Mouse (Mus musculus) embryonic facial prominence, embryonic 12.5 days (tissue): Measurements from ENCODE around the gene Mfsd1. TPM values are rescaled to one million over a fixed set of nuclear protein-coding genes. Genes with fewer than 3 reads are reported as not detected.

Experiments used
- ATAC-seq: fragments of 200-750 bp; cut with Nextera tagmentation; 2 replicates; pipeline ENCODE4 v1.8.0; 2017; ENCODE audit not compliant: insufficient number of reproducible peaks, insufficient read depth, low FRiP score, low TSS enrichment
- H3K27ac ChIP-seq: fragments of 300-500 bp; sonication (generic); 2 replicates; pipeline ENCODE4 v1.5.1; 2016; ENCODE audit warnings: mild to moderate bottlenecking
- H3K27me3 ChIP-seq: fragments of 300-500 bp; sonication (generic); 2 replicates; pipeline ENCODE4 v1.6.1; 2016; ENCODE audit warnings: mild to moderate bottlenecking, moderate library complexity
- H3K36me3 ChIP-seq: fragments of 300-500 bp; sonication (generic); 2 replicates; pipeline ENCODE4 v1.6.1; 2016; ENCODE audit warnings: mild to moderate bottlenecking
- H3K4me1 ChIP-seq: fragments of 300-500 bp; sonication (generic); 2 replicates; pipeline ENCODE4 v1.6.1; 2016
- H3K4me2 ChIP-seq: fragments of 300-500 bp; sonication (generic); replicated peaks from 2 replicates; pipeline ENCODE4 v1.6.1; 2016; ENCODE audit warnings: mild to moderate bottlenecking, moderate library complexity
- H3K4me3 ChIP-seq: fragments of 300-500 bp; sonication (generic); 2 replicates; pipeline ENCODE4 v1.5.1; 2016; ENCODE audit warnings: mild to moderate bottlenecking
- H3K9ac ChIP-seq: fragments of 300-500 bp; sonication (generic); 2 replicates; pipeline ENCODE4 v1.6.1; 2016; ENCODE audit warnings: mild to moderate bottlenecking, moderate library complexity
- H3K9me3 ChIP-seq: fragments of 300-500 bp; sonication (generic); 2 replicates; pipeline ENCODE4 v1.6.1; 2016; ENCODE audit warnings: mild to moderate bottlenecking, moderate library complexity
- WGBS: fragments of 180-500 bp; shearing (Covaris S2); methylation state at CpG from one replicate; pipeline ENCODE4 v1.1.7; 2016; 5-methylcytosine and 5-hydroxymethylcytosine counted together
- polyA plus RNA-seq: library from polyadenylated mRNA; unstranded; fragments of >200 nt; fragmentation: Nextera tagmentation; extraction: Ambion mirVana; gene quantifications from 2 replicates; pipeline ENCODE4 v1.2.1, GENCODE M21; 2016

Mfsd1 gene
- polyA plus RNA-seq, 1 experiment from 2014 or later = 66.0 TPM

GRCm38 (mm10) chr3:67645640-67646466 lies 63.3 kb downstream of the Mfsd1 start:
- 83% methylated on average over 7 of the region's 7 CpGs for WGBS
- no peaks in the 10 kb centered on the region for H3K27me3 ChIP-seq
- H3K27ac ChIP-seq = no peak overlapping the region
- no peak overlapping the region for H3K9ac ChIP-seq
- ATAC-seq = no peak
- no peak overlapping the region for H3K4me3 ChIP-seq
- H3K36me3 ChIP-seq = no peaks in the 10 kb centered on the region
- H3K4me1 ChIP-seq = no peaks in the 10 kb centered on the region
- no peaks in the 10 kb centered on the region for H3K9me3 ChIP-seq
- no peak overlapping the region for H3K4me2 ChIP-seq

Other genes starting within 250 kb of the Mfsd1 start
- 26.9 and 28.2 TPM in 2 replicates for gene Mlf1, start 208.6 kb upstream of the Mfsd1 start, polyA plus RNA-seq
- not detected in 2 replicates for gene Gm17402, start 207.6 kb upstream of the Mfsd1 start, polyA plus RNA-seq
- gene Gfm1, start 152.6 kb upstream of the Mfsd1 start, polyA plus RNA-seq = 46.3 and 47.2 TPM in 2 replicates
- gene Lxn, start 118.8 kb upstream of the Mfsd1 start, polyA plus RNA-seq = 93.1 and 96.6 TPM in 2 replicates
- 0.95 and 1.6 TPM in 2 replicates for gene Rarres1, start 67.2 kb upstream of the Mfsd1 start, polyA plus RNA-seq